Mouse (Mus musculus): ENCODE results near the gene Sac3d1. TPM values are rescaled to one million over a fixed set of nuclear protein-coding genes. Genes with fewer than 3 reads are reported as not detected.
A peak's percentile ranks its signal among the peaks of the same experiment; 100 is the strongest.

The Sac3d1 gene
- total and polyA plus RNA-seq, 2 experiments = 4.0 to 22.0 TPM

DNA sequence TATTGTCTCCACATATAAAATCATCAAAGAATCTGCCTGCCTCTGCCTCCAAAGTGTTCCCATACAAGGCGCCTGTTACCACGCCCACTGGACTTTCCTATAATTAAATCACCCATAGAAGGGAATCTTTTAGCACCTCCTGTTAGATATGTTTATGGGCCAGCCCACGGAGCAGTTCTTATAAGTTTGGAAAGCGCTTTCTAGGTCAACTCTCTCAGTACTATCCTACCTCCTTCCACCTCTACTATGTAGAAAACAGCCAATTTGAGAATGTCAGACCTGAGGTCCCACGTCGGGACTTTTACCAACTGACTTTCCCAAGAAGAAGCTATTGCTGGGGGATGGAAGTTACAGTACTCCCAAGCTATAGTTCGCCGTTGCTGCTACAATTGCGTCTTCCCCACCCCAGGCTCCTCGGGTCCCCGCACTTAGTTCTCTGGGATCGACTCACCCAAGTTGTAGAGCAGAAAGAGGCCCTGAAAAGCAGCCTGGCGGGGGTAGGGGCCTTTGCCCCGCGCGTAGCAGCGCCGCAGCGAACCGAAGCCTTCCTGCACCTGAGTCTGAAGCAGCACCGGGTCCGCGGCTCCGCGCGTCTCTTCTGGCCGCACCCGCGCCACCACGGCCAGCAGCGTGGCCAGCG, 984 bp downstream of the Sac3d1 start:
- no peak for TF ChIP-seq CTCF (IDR thresholded peaks at IDR 0.05; ENCODE audit: low read depth, low read length)
- TF ChIP-seq POLR2A (IDR thresholded peaks at IDR 0.05; ENCODE audit: extremely low read depth, insufficient read depth, low read length) = no peak
- no peaks in the 10 kb centered on the region for H3K79me2 ChIP-seq (ENCODE audit: control insufficient read depth, insufficient read depth, low read length)
- no peaks in the 10 kb centered on the region for H3K36me3 ChIP-seq (ENCODE audit: control insufficient read depth, insufficient read depth, low read length)
- H3K9ac ChIP-seq (ENCODE audit: low read depth, low read length) = peak overlapping the region; percentile 92
- peak overlapping the region; percentile 89 for H3K4me3 ChIP-seq (ENCODE audit: insufficient read depth, low read depth, low read length)
- H3K27ac ChIP-seq (replicated peaks; ENCODE audit: insufficient read depth, low read depth, low read length) = peak overlapping the region; percentile 74
- DNase-seq (ENCODE audit: extremely low read depth, low read depth, low spot score) = no peak
- WGBS = 4% methylated on average over 32 of the region's 32 CpGs
- 0 out of 2 replicates have a peak, but pooled peaks cover 2% of the 10 kb centered on the region for H3K4me1 ChIP-seq (ENCODE audit: control insufficient read depth, insufficient read depth, low read length)
- H3K27me3 ChIP-seq (ENCODE audit: control insufficient read depth, insufficient read depth, low read length) = no peaks in the 10 kb centered on the region

- Histone ChIP-seq H3K27me3 (ENCODE audit: control insufficient read depth, insufficient read depth, low read length) (no peaks in the 10 kb centered on the region), H3K4me3 (ENCODE audit: insufficient read depth, low read depth, low read length) (no peak overlapping the region), H3K27ac (replicated peaks; ENCODE audit: insufficient read depth, low read depth, low read length) (no peak overlapping the region), H3K36me3 (ENCODE audit: control insufficient read depth, insufficient read depth, low read length) (no peaks in the 10 kb centered on the region), H3K79me2 (ENCODE audit: control insufficient read depth, insufficient read depth, low read length) (no peaks in the 10 kb centered on the region), H3K9ac (ENCODE audit: low read depth, low read length) (no peak overlapping the region), H3K4me1 (ENCODE audit: control insufficient read depth, insufficient read depth, low read length) (0 out of 2 replicates have a peak, but pooled peaks cover 2% of the 10 kb centered on the region)
- no peak for TF ChIP-seq POLR2A (IDR thresholded peaks at IDR 0.05; ENCODE audit: extremely low read depth, insufficient read depth, low read length)
- no peak for TF ChIP-seq CTCF (IDR thresholded peaks at IDR 0.05; ENCODE audit: low read depth, low read length)
- WGBS = 89% methylated on average over 15 of the region's 15 CpGs
- DNase-seq (ENCODE audit: extremely low read depth, low read depth, low spot score) = no peak
These were observed 2.2 kb downstream of the Sac3d1 start for GRCm38 (mm10) chr19:6116113-6116850.

- no peaks in the 10 kb centered on the region for H3K79me2 ChIP-seq (ENCODE audit: control insufficient read depth, insufficient read depth, low read length)
- H3K4me3 ChIP-seq (ENCODE audit: insufficient read depth, low read depth, low read length) = no peak overlapping the region
- WGBS = 65% methylated on average over 6 of the region's 6 CpGs
- TF ChIP-seq CTCF (IDR thresholded peaks at IDR 0.05; ENCODE audit: low read depth, low read length) (no peak), POLR2A (IDR thresholded peaks at IDR 0.05; ENCODE audit: extremely low read depth, insufficient read depth, low read length) (no peak)
- no peaks in the 10 kb centered on the region for H3K36me3 ChIP-seq (ENCODE audit: control insufficient read depth, insufficient read depth, low read length)
- H3K9ac ChIP-seq (ENCODE audit: low read depth, low read length) = no peak overlapping the region
- H3K27ac ChIP-seq (replicated peaks; ENCODE audit: insufficient read depth, low read depth, low read length) = no peak overlapping the region
- no peak for DNase-seq (ENCODE audit: extremely low read depth, low read depth, low spot score)
- H3K27me3 ChIP-seq (ENCODE audit: control insufficient read depth, insufficient read depth, low read length) = no peaks in the 10 kb centered on the region
- no peaks in the 10 kb centered on the region for H3K4me1 ChIP-seq (ENCODE audit: control insufficient read depth, insufficient read depth, low read length)
These were observed 5.3 kb downstream of the Sac3d1 start for GRCm38 (mm10) chr19:6113116-6113515.

DNA sequence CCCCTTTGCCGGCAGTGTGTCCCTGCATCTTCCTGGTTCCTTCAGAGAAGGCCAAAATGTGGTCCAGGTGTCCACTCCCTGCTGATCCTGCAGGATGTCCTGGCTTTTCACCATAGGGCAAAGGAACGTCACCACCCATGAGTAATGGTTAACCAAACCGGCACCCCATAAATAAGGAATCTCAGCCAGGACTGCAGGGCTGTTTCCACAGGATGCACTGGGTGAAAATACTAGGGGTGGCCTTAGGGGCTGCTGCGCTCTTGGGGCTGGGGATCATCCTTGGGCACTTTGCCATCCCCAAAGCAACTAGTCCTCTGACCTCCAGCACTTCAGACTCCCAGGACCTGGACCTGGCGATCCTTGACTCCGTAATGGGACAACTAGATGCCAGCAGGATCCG, 12.9 kb downstream of the Sac3d1 start, which contains the start of gene Naaladl1:
TSS of gene Naaladl1 (plus strand) at position 197 of the 400 bp plus-strand sequence.
- 65% methylated on average over 7 of the region's 7 CpGs for WGBS

DNA sequence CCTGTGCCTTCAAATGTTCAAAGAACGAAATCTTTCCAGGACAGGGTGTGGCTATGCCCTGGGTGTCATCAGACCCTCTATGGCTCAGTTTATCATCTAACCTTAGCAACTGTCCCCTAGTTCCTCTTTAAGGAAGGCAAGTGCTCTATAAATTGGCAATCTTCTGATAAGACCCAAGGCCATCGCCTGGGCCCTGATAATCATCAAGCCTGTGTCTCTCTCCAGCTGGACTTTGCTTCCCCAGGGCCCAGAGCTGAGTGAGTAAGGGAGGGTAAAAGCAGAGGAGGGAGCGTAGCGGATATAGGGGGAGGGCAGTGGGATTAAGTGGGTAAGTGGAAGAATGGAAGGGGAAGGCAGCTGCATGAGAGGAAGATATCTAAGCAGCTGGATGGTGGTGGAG, 14.0 kb downstream of the Sac3d1 start:
- no peak overlapping the region for H3K27ac ChIP-seq (replicated peaks; ENCODE audit: insufficient read depth, low read depth, low read length)
- WGBS = 82% methylated on average over 4 of the region's 4 CpGs
- H3K36me3 ChIP-seq (ENCODE audit: control insufficient read depth, insufficient read depth, low read length) = no peaks in the 10 kb centered on the region
- no peak overlapping the region for H3K9ac ChIP-seq (ENCODE audit: low read depth, low read length)
- no peak for DNase-seq (ENCODE audit: extremely low read depth, low read depth, low spot score)
- no peaks in the 10 kb centered on the region for H3K4me1 ChIP-seq (ENCODE audit: control insufficient read depth, insufficient read depth, low read length)
- peaks cover 2% of the 10 kb centered on the region; the same call in 1 of the 2 replicates for H3K27me3 ChIP-seq (ENCODE audit: control insufficient read depth, insufficient read depth, low read length)
- no peak overlapping the region for H3K4me3 ChIP-seq (ENCODE audit: insufficient read depth, low read depth, low read length)
- no peak for TF ChIP-seq POLR2A (IDR thresholded peaks at IDR 0.05; ENCODE audit: extremely low read depth, insufficient read depth, low read length)
- no peaks in the 10 kb centered on the region for H3K79me2 ChIP-seq (ENCODE audit: control insufficient read depth, insufficient read depth, low read length)

More for the DNA sequence above, 12.9 kb downstream of the Sac3d1 start, which contains the start of gene Naaladl1:
- Histone ChIP-seq H3K79me2 (ENCODE audit: control insufficient read depth, insufficient read depth, low read length) (no peaks in the 10 kb centered on the region), H3K9ac (ENCODE audit: low read depth, low read length) (no peak within 1 kb of the TSS), H3K27ac (replicated peaks; ENCODE audit: insufficient read depth, low read depth, low read length) (no peak within 1 kb of the TSS), H3K27me3 (ENCODE audit: control insufficient read depth, insufficient read depth, low read length) (peaks cover 2% of the 10 kb centered on the region; the same call in 1 of the 2 replicates), H3K36me3 (ENCODE audit: control insufficient read depth, insufficient read depth, low read length) (no peaks in the 10 kb centered on the region), H3K4me3 (ENCODE audit: insufficient read depth, low read depth, low read length) (no peak within 1 kb of the TSS), H3K4me1 (ENCODE audit: control insufficient read depth, insufficient read depth, low read length) (no peaks in the 10 kb centered on the region)
- DNase-seq (ENCODE audit: extremely low read depth, low read depth, low spot score) = no peak
- no peak for TF ChIP-seq POLR2A (IDR thresholded peaks at IDR 0.05; ENCODE audit: extremely low read depth, insufficient read depth, low read length)
